Mouse (Mus musculus) limb, embryonic 12.5 days (tissue): ENCODE results near the gene Fbrs. TPM values are rescaled to one million over a fixed set of nuclear protein-coding genes. Genes with fewer than 3 reads are reported as not detected.
"Not testable (repeated sequence)": the region's sequence is repeated elsewhere in the genome, so short reads cannot be mapped to it uniquely, and the experiment has no call there.

ENCODE experiments used
- ATAC-seq: fragments of 200-750 bp; cut with Nextera tagmentation; 2 replicates; pipeline ENCODE4 v1.8.0; 2017; ENCODE audit warnings: low read depth, moderate TSS enrichment; ENCODE audit not compliant: insufficient number of reproducible peaks, insufficient read depth, low FRiP score, low TSS enrichment
- H3K27ac ChIP-seq: fragments of 300-500 bp; sonication (generic); 2 replicates; pipeline ENCODE4 v1.5.1; 2016; ENCODE audit warnings: mild to moderate bottlenecking, moderate library complexity
- H3K27me3 ChIP-seq: fragments of 300-500 bp; sonication (generic); 2 replicates; pipeline ENCODE4 v1.6.1; 2016; ENCODE audit warnings: mild to moderate bottlenecking, moderate library complexity
- H3K36me3 ChIP-seq: fragments of 300-500 bp; sonication (generic); 2 replicates; pipeline ENCODE4 v1.6.1; 2016; ENCODE audit warnings: mild to moderate bottlenecking, moderate library complexity
- H3K4me1 ChIP-seq: fragments of 300-500 bp; sonication (generic); replicated peaks from 2 replicates; pipeline ENCODE4 v1.6.1; 2016
- H3K4me2 ChIP-seq: fragments of 300-500 bp; sonication (generic); 2 replicates; pipeline ENCODE4 v1.6.1; 2016; ENCODE audit warnings: mild to moderate bottlenecking, moderate library complexity
- H3K4me3 ChIP-seq: fragments of 300-500 bp; sonication (generic); replicated peaks from 2 replicates; pipeline ENCODE4 v1.5.1; 2016; ENCODE audit warnings: mild to moderate bottlenecking
- H3K9ac ChIP-seq: fragments of 300-500 bp; sonication (generic); replicated peaks from 2 replicates; pipeline ENCODE4 v1.6.1; 2016; ENCODE audit warnings: mild to moderate bottlenecking, moderate library complexity
- H3K9me3 ChIP-seq: fragments of 300-500 bp; sonication (generic); 2 replicates; pipeline ENCODE4 v1.6.1; 2016; ENCODE audit warnings: mild to moderate bottlenecking, moderate library complexity
- WGBS: fragments of 180-500 bp; shearing (Covaris S2); methylation state at CpG from one replicate; pipeline ENCODE4 v1.1.7; 2016; 5-methylcytosine and 5-hydroxymethylcytosine counted together
- polyA plus RNA-seq: library from polyadenylated mRNA; unstranded; fragments of >200 nt; fragmentation: Nextera tagmentation; extraction: Ambion mirVana; gene quantifications from 2 replicates; pipeline ENCODE4 v1.2.1, GENCODE M21; 2016

Gene Fbrs
- polyA plus RNA-seq, 1 experiment from 2014 or later: 11.7 TPM

DNA sequence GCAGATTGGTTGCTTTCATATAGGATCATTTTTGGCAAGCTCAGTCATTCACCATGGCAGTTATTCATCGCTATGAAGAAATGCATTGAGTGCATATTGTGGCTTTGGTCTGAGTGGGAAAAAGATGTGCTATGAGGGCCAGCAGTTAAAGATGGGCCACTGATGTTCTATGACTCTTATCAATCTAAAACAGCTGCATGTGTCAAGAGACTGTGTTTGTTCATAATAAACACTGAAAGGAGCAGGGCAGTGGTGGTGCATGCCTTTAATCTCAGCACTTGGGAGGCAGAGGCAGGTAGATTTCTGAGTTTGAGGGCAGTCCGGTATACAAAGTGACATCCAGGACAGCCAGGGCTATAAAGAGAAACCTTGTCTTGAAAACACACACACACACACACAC, 13.3 kb upstream of the Fbrs start:
- H3K36me3 ChIP-seq: peaks cover 70% of the 10 kb centered on the region
- H3K27ac ChIP-seq, H3K9ac ChIP-seq, H3K27me3 ChIP-seq, H3K4me2 ChIP-seq, H3K4me3 ChIP-seq, H3K4me1 ChIP-seq, ATAC-seq, H3K9me3 ChIP-seq: not testable (repeated sequence)
- 88% methylated on average over 2 of the region's 2 CpGs for WGBS

DNA sequence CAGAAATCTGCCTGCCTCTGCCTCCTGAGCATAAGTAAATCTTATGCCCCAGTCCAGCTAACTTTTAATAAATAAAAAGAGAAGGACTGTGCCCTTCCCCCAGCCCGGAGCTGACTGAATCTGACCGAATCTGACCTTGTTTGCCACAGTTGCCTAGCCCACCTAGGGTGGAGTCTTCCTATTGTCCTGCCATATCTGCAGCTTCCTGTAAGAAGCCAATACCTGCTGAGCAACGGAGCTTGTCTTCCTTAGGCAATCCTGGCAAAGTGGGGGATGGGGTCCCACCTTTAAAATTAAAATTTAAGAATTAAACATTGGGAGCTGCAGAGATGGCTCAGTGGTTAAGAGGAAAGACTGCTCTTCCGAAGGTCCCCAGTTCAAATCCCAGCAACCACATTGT, 12.4 kb upstream of the Fbrs start:
- Histone ChIP-seq H3K27ac (no peak overlapping the region), H3K4me2 (no peak overlapping the region), H3K9me3 (no peaks in the 10 kb centered on the region), H3K27me3 (no peaks in the 10 kb centered on the region), H3K4me1 (no peaks in the 10 kb centered on the region), H3K36me3 (peaks cover 62% of the 10 kb centered on the region), H3K4me3 (no peak overlapping the region), H3K9ac (no peak overlapping the region)
- 94% methylated on average over 4 of the region's 4 CpGs for WGBS
- no peak for ATAC-seq

DNA sequence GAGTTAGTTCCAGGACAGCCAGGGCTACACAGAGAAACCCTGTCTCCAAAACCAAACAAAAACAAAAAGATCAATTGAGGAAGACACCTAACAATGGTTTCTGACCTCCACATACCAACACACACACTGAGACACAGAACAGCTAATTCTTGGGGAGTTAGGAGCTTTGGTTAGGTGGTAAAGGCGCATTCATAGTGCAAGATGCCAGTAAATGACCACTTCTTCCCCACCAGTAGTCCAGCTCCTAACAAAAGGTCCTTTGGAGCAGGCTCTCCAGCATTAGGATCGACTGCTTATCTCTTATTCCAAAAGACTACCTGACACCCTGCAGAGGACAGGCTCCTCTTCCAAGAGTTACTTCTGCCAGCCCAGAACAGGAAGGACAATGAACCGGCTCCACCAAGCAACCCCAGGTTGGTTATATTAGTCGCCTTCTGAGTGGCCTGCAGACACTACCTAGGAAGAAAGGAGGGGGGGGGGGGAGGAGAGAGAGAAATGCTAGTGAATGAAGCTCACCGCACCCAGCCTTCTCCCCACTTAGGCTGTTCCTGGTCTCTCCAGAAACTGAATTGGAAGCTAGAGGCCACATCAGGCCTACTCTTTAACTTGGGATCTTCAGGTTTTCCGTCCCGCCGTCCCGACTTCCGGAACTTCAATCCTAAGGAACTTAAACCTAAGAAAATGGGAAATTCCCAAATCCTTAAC, 8.8 kb upstream of the Fbrs start:
- Histone ChIP-seq H3K27me3 (no peaks in the 10 kb centered on the region), H3K9ac (peak overlapping the region; percentile 87), H3K9me3 (no peaks in the 10 kb centered on the region), H3K27ac (peak overlapping the region; percentile 96), H3K4me1 (peaks cover 10% of the 10 kb centered on the region), H3K36me3 (peaks cover 59% of the 10 kb centered on the region), H3K4me2 (peak overlapping the region; percentile 96), H3K4me3 (peak overlapping the region; percentile 84)
- WGBS: 8% methylated on average over 10 of the region's 10 CpGs
- ATAC-seq: no peak

DNA sequence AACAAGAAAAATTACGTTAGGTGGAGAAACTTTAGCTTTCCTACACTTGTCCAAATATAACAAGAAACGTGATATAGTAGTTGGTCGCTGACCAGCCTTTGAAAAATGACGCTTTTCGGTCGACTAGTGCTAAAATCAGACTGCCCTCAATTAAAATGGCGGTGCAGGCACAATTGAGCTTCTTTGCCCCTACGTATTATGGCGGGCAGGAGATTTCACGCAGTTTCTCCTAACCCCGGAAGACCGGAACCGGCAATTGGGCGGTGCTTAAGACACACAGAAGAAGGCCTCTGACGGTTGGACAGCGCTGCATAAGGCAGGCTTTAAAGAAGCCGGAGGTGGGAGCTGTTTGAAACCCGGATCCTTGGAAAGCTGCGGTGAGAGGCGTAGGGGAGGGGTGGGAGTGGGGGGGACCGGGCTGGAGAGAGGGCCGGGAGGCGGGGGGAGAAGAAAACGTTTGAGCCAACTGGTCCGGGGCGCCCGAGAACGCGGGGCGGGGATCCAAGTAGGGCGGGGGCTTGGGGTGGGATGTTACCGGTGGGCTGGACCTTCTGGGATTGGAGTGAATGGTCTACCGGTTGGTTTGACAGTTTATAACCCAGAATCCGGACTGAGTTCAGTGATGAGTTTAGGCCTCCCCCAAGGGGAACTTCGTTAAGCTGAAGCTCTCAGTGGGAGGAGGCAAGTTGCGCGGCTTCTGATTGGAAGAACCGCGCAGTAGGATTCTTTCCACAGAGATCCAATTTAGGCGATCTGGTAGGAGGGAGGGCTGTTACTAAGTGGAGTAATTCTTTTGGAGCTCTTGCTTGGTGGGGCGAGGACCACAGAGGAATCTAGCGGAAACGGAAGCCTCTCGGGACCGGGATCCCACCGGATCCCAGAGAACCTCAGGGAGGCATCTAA, 8.0 kb upstream of the Fbrs start:
- peaks cover 10% of the 10 kb centered on the region for H3K4me1 ChIP-seq
- H3K27ac ChIP-seq: peak overlapping the region; percentile 96
- WGBS: under 1% methylated on average over 46 of the region's 46 CpGs
- H3K27me3 ChIP-seq: no peaks in the 10 kb centered on the region
- peak; percentile 89 for ATAC-seq
- H3K4me2 ChIP-seq: peak overlapping the region; percentile 96
- H3K36me3 ChIP-seq: peaks cover 60% of the 10 kb centered on the region
- H3K4me3 ChIP-seq: peak overlapping the region; percentile 84
- H3K9ac ChIP-seq: peak overlapping the region; percentile 87
- H3K9me3 ChIP-seq: no peaks in the 10 kb centered on the region

DNA sequence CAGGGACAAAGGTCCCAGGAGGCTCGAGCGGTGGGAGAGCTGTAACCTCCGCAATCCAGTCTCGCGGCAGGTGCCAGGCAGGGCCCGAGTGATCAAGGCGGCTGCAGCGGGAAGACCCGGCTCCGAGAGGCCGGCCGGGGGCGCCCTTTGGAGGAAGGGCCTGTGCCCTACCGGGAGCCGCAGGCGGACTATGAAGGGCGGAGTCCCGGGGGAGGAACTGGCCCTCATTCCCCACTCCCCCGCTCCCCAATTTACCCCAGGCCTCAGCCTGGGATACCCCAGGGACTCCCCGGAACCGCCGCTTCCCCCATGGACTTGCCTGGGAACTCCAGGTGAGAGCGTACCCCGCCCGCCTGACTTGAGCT, 7.4 kb upstream of the Fbrs start:
- Histone ChIP-seq H3K36me3 (peaks cover 59% of the 10 kb centered on the region), H3K27ac (peak overlapping the region; percentile 96), H3K4me3 (peak overlapping the region; percentile 84), H3K9ac (peak overlapping the region; percentile 87), H3K4me2 (peak overlapping the region; percentile 96), H3K4me1 (peaks cover 10% of the 10 kb centered on the region), H3K27me3 (no peaks in the 10 kb centered on the region), H3K9me3 (no peaks in the 10 kb centered on the region)
- WGBS: under 1% methylated on average over 23 of the region's 25 CpGs
- peak; percentile 8; the same call in 1 of the 2 replicates for ATAC-seq

DNA sequence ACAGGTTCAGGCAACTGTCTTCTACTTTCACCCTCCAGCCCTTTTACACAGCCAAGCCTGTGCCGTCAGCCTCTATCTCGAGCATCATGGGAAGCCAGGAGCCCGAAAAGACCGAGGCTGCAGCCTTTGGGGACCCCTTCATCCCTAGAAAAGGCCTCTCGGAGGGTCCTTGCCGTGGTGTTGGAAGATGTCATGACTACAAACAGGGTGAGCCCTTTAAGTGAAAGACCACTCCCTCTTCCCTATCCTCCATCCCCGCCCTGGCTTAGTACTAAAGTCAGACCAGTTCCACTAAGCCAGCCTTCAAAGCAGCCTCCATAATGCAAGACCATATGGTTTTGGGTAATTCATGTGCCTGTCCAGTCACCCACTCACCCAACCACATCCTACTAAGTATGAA, 6.9 kb upstream of the Fbrs start:
- H3K27ac ChIP-seq: peak overlapping the region; percentile 96
- H3K36me3 ChIP-seq: peaks cover 59% of the 10 kb centered on the region
- peak overlapping the region; percentile 84 for H3K4me3 ChIP-seq
- peak overlapping the region; percentile 87 for H3K9ac ChIP-seq
- H3K27me3 ChIP-seq: no peaks in the 10 kb centered on the region
- H3K9me3 ChIP-seq: no peaks in the 10 kb centered on the region
- no peak for ATAC-seq
- peak overlapping the region; percentile 96 for H3K4me2 ChIP-seq
- H3K4me1 ChIP-seq: peaks cover 14% of the 10 kb centered on the region
- 2% methylated on average over 7 of the region's 7 CpGs for WGBS

DNA sequence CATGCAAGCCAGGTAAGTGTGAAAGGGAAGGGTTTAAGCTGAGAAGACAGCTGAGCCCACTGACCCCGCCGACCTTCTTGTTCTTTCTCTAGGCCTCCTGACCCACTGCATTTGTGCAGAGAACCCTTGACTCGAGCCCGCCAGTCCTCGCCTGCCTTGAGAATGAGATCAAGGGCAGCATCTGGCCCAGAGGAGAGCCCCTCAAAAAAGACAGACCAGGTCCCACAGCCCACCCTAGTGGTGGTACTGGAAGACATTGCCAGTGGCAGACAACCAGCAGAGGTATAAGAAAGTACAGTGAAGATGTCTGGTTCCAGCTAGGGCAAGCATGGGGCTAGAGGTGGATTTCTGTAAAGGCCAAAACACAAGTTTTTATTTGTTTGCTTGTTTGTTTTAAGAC, 5.3 kb upstream of the Fbrs start:
- H3K4me3 ChIP-seq: no peak overlapping the region
- no peak overlapping the region for H3K4me2 ChIP-seq
- no peak for ATAC-seq
- H3K4me1 ChIP-seq: peaks cover 17% of the 10 kb centered on the region
- H3K9ac ChIP-seq: no peak overlapping the region
- WGBS: 82% methylated on average over 5 of the region's 5 CpGs
- no peaks in the 10 kb centered on the region for H3K27me3 ChIP-seq
- no peaks in the 10 kb centered on the region for H3K9me3 ChIP-seq
- peaks cover 46% of the 10 kb centered on the region for H3K36me3 ChIP-seq
- H3K27ac ChIP-seq: no peak overlapping the region

DNA sequence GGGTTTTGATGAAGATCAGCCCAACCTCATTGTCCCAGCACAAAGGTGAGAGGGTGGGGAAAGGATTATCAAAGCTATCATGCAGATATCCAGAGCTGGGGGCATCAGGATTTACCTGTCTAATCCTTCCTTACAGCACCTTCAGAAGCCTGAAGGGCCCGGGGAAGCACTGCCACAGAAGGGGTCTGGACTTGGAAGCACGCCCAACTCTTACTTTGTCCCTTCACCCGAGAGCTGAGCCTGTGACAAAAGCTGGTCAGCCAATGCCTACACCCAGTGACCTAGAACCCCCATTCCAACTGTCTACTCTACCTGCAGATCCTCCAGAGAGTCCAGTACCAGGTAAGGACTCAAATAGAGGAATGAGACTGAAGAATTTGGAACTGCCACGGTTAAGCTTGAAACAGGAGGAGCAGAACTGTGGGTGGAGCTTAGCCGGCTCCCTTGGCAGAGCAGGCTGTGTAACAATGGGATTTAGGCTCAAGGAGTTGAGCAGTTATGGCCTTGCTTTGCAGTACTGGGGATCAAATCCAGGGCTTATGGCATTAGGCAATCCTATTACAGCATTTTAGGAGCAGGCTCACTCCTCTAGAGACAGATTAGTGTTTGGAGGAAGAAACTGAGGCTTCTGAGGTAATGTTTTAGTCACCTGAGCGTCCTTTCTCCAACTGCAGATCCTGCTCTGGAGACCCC, 4.5 kb upstream of the Fbrs start:
- Histone ChIP-seq H3K9ac (no peak overlapping the region), H3K4me1 (peaks cover 17% of the 10 kb centered on the region), H3K4me3 (no peak overlapping the region), H3K27ac (no peak overlapping the region), H3K4me2 (no peak overlapping the region), H3K9me3 (no peaks in the 10 kb centered on the region), H3K27me3 (no peaks in the 10 kb centered on the region), H3K36me3 (peaks cover 40% of the 10 kb centered on the region)
- 81% methylated on average over 6 of the region's 6 CpGs for WGBS
- no peak for ATAC-seq

DNA sequence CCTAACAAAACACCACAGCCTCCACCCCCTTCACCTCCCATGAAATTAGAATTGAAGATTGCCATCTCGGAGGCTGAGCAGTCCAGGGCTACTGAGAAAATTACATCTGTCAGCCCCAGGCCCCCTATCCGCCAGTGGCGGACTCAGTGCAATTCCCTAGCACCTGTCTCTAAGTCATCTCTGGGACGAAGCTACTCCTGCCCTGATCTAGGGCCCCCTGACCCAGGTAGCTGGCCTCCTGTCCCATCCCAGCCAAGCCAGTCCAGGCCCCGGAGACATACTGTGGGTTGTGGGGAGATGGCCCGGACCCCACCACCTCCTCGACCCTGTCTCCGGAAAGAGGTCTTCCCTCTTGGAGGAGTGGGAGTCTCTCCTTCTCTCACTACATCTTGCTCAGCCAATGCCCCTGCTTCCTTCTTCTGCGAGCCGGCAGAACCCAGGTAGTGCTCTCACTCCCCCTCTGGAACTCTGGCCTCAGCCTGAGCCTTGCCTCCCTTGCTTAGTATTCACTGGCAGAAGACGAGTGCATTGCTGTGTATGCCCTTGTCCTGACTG, 3.7 kb upstream of the Fbrs start:
- H3K4me3 ChIP-seq: no peak overlapping the region
- no peak overlapping the region for H3K27ac ChIP-seq
- no peak overlapping the region for H3K4me2 ChIP-seq
- no peaks in the 10 kb centered on the region for H3K9me3 ChIP-seq
- peaks cover 41% of the 10 kb centered on the region for H3K36me3 ChIP-seq
- H3K4me1 ChIP-seq: peaks cover 25% of the 10 kb centered on the region
- H3K27me3 ChIP-seq: no peaks in the 10 kb centered on the region
- H3K9ac ChIP-seq: no peak overlapping the region
- ATAC-seq: no peak
- 93% methylated on average over 11 of the region's 11 CpGs for WGBS

DNA sequence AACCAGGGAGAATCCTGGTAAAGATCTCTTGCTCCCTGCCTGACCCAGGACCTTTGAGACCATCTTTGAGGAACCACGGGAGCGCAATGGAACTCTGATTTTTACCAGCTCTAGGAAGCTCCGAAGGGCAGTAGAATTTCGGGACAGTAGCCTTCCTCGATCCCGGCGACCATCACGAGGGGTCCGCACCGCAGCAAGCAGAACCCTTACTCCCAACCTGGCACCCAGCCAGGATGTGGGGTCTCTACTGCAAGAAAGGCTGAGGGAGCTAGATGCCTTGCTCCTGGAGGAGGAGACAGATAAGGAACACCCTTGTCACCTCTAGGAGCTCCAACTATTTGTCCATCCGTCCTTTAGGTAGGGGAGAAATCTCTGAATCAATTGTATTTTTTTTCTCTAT, 2.7 kb upstream of the Fbrs start:
- H3K36me3 ChIP-seq: peaks cover 51% of the 10 kb centered on the region
- WGBS: 96% methylated on average over 11 of the region's 11 CpGs
- no peak overlapping the region for H3K9ac ChIP-seq

DNA sequence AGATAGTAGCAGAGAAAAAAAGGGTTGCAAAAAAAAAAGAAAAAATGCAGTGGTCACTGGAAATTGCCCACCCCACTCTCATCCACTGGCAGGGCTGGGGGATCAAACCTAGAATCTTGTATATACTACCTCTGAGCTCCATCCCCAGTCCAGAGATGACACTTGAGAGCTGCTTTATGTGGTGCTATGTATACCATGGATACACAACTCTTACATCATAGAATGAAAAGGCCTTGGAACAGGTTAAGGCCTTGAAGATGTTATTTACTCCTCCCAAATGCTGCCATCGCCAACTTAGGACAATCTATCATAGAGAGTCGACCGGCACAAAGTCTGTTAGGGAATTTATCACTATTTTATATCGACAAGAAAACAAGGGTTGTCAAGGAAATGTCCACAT, 2.1 kb upstream of the Fbrs start:
- peaks cover 56% of the 10 kb centered on the region for H3K36me3 ChIP-seq
- no peaks in the 10 kb centered on the region for H3K27me3 ChIP-seq
- peak overlapping the region; percentile 51 for H3K9ac ChIP-seq
- H3K4me3 ChIP-seq: peak overlapping the region; percentile 99
- H3K27ac ChIP-seq: no peak overlapping the region; the same call in 1 of the 2 replicates
- H3K4me2 ChIP-seq: peak overlapping the region; percentile 98
- no peak for ATAC-seq
- H3K4me1 ChIP-seq: peaks cover 31% of the 10 kb centered on the region
- WGBS: 82% methylated on average over 4 of the region's 4 CpGs
- H3K9me3 ChIP-seq: no peaks in the 10 kb centered on the region

More for the DNA sequence above, 2.7 kb upstream of the Fbrs start:
- H3K27ac ChIP-seq: no peak overlapping the region
- no peak for ATAC-seq
- no peak overlapping the region for H3K4me2 ChIP-seq
- H3K4me3 ChIP-seq: 0 out of 2 replicates have a peak overlapping the region, but pooled peaks have one; percentile 4
- H3K4me1 ChIP-seq: peaks cover 33% of the 10 kb centered on the region
- no peaks in the 10 kb centered on the region for H3K9me3 ChIP-seq
- no peaks in the 10 kb centered on the region for H3K27me3 ChIP-seq
